Mouse (Mus musculus): ENCODE measurements around the gene Pcna.

- TF ChIP-seq POLR2A (IDR thresholded peaks at IDR 0.05; ENCODE audit: low read depth, low read length) (no peak), CTCF (IDR thresholded peaks at IDR 0.05; ENCODE audit: borderline replicate concordance, insufficient read depth, low read length) (no peak)
These were observed 48.3 kb upstream of the Pcna start for GRCm38 (mm10) chr2:132301436-132301835.

Measured in embryonic fibroblast, embryonic 13.5 days (primary cell).